In the genomic region with DNA sequence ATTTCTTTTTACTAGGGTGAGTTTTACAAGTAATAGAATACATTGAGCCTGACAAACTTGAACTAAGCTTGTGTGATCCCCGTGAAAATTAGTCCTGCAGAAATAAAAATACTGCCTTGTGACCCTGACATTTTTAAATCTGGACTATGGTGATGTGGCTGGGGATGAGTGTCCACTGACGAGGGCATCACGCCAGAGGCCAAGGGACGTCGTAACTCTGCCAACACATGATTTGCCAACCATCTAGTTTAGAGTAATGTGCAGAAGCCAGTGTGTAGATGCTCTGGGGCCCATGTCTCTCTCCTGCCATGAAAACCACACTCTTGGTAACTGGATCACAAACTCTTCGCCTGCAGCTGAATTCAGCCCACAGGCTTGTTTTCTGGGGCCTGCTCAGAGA, we compare ENCODE assay signal across 23 mouse cellular contexts. TPM values are rescaled to one million over a fixed set of nuclear protein-coding genes. Genes with fewer than 3 reads are reported as not detected.
DNase-seq lines count a peak whose midpoint lies in the region; ATAC-seq and TF ChIP-seq lines count a peak whose summit lies in the region.
"Had no signal": no experiment of that assay in that cellular context is flagged by ENCODE, and none has a peak within 500 bp of the region (broad histone marks: within the 10 kb centered on the region; RNA-seq: fewer than 3 reads in every experiment).

No protein-coding gene starts in this region.

- no peak overlapping the region for H3K9ac ChIP-seq in heart, embryonic 11.5 days (ENCODE audit: low read depth, low read length)
- H3K9ac ChIP-seq: lung, embryonic 14.5 days had no signal

- H3K4me2 ChIP-seq in heart, embryonic 11.5 days: no peak overlapping the region
- H3K4me2 ChIP-seq: liver, embryonic 11.5 days; lung, embryonic 14.5 days had no signal

- H3K36me3 ChIP-seq in heart, embryonic 11.5 days (ENCODE audit: control insufficient read depth, insufficient read depth, low read length): no peaks in the 10 kb centered on the region
- H3K36me3 ChIP-seq: hindbrain, embryonic 10.5 days; midbrain, embryonic 10.5 days had no signal

- H3K9me3 ChIP-seq in heart, embryonic 11.5 days (replicated peaks; ENCODE audit: control insufficient read depth, low read length): no peaks in the 10 kb centered on the region
- H3K9me3 ChIP-seq: hindbrain, embryonic 10.5 days; midbrain, embryonic 10.5 days had no signal

- DNase-seq in heart, adult 18-20 months: peak; percentile 60 to 63
- DNase-seq in adrenal gland, adult 18-20 months (ENCODE audit: low spot score in 2 of 2): peak; percentile 38 to 46
- peak; percentile 86 for DNase-seq in gastrocnemius, adult 2 months
- peak; percentile 48 to 63 for DNase-seq in heart, postnatal 10 days
- no peak for DNase-seq in neural tube, embryonic 10.5 days (ENCODE audit: extremely low spot score, low spot score)
- DNase-seq in frontal cortex, adult 2 months (ENCODE audit: extremely low spot score in 1 of 2, low spot score in 1 of 2): no peak
- DNase-seq in spleen, postnatal 36 days (ENCODE audit: low spot score in 2 of 2): no peak
- DNase-seq: cerebellum, adult 18-20 months; kidney, adult 18-20 months; lung, embryonic 14.5 days; lung, postnatal 4 days; right cerebral cortex, postnatal 25 days had no signal

- 0 out of 2 replicates have a peak, but pooled peaks cover 4% of the 10 kb centered on the region for H3K4me1 ChIP-seq in heart, embryonic 11.5 days (ENCODE audit: control insufficient read depth, insufficient read depth, low read length)
- H3K4me1 ChIP-seq: hindbrain, embryonic 10.5 days; midbrain, embryonic 10.5 days had no signal

- intact Hi-C loops in gastrocnemius, adult 2 months (cut with DNase I): no loop called here
- intact Hi-C loops in heart, postnatal 10 days (cut with DNase I): no loop called here

- no peak for TF ChIP-seq CTCF in gastrocnemius, adult 2 months (IDR thresholded peaks at IDR 0.05)

- H3K4me3 ChIP-seq in heart, embryonic 11.5 days (ENCODE audit: low read depth, low read length): no peak overlapping the region
- no peak overlapping the region for H3K4me3 ChIP-seq in gastrocnemius, adult 2 months
- H3K4me3 ChIP-seq: erythroblast, embryonic 14.5 days; hindbrain, embryonic 10.5 days; midbrain, embryonic 10.5 days had no signal

- H3K27me3 ChIP-seq in heart, embryonic 11.5 days (ENCODE audit: control insufficient read depth, insufficient read depth, low read length): no peaks in the 10 kb centered on the region

- WGBS in heart, embryonic 11.5 days (ENCODE audit: insufficient replicate concordance): 76% methylated on average over 6 of the region's 6 CpGs

- no peak for ATAC-seq in heart, embryonic 11.5 days (replicated peaks; ENCODE audit: insufficient number of reproducible peaks, low FRiP score, low TSS enrichment)
- ATAC-seq: forebrain, embryonic 14.5 days had no signal

- no peak overlapping the region for H3K27ac ChIP-seq in heart, embryonic 11.5 days (ENCODE audit: low read depth, low read length)
- H3K27ac ChIP-seq in gastrocnemius, adult 2 months: peak overlapping the region; percentile 85
- H3K27ac ChIP-seq: hindbrain, embryonic 10.5 days; midbrain, embryonic 10.5 days had no signal

RNA-seq across cellular contexts. Expression of gene Mlf1, which starts 6.4 kb away (rescaled TPM):
- 100 to 1,000 TPM; 166 to 180 TPM for total RNA-seq in heart, adult 18-20 months (2021)
- 57.9 and 60.7 TPM in 2 replicates for polyA plus RNA-seq in heart, embryonic 11.5 days (2014; fragmentation: Nextera tagmentation; extraction: Ambion mirVana)
- total RNA-seq in adrenal gland, adult 18-20 months (2021): 1 to 10 TPM; 2.0 to 2.1 TPM
- total RNA-seq in gastrocnemius, adult 2 months (2021): 100 to 1,000 TPM; 363 to 411 TPM
- 100 to 1,000 TPM; 441 to 460 TPM for total RNA-seq in heart, postnatal 10 days (2021)
- polyA plus RNA-seq in frontal cortex, adult 2 months (2012; rRNA removed): 1.6 TPM in 2 replicates
- polyA plus RNA-seq: erythroblast, embryonic 14.5 days had no signal

RNA-seq across cellular contexts. Expression of gene Gm17402, which starts 7.5 kb away (rescaled TPM):
- not detected for total RNA-seq in heart, adult 18-20 months (2021)
- not detected in 2 replicates for polyA plus RNA-seq in heart, embryonic 11.5 days (2014; fragmentation: Nextera tagmentation; extraction: Ambion mirVana)
- total RNA-seq in adrenal gland, adult 18-20 months (2021): not detected
- not detected for total RNA-seq in gastrocnemius, adult 2 months (2021)
- not detected for total RNA-seq in heart, postnatal 10 days (2021)
- not detected in 2 replicates for polyA plus RNA-seq in frontal cortex, adult 2 months (2012; rRNA removed)
- total RNA-seq: common myeloid progenitor, adult 5-6 weeks; layer of hippocampus, postnatal 25 days; left cerebral cortex, postnatal 36 days had no signal
- polyA plus RNA-seq: embryonic facial prominence, embryonic 11.5 days; erythroblast, embryonic 14.5 days; forebrain, embryonic 14.5 days; hindbrain, embryonic 10.5 days; liver, embryonic 11.5 days; lung, embryonic 14.5 days; midbrain, embryonic 10.5 days; neural tube, embryonic 14.5 days had no signal

Comparison
In these comparisons a context has a peak if more than half of its experiments do, and no peak if none do; other contexts are left out.
1. DNase-seq: peak in heart, adult 18-20 months (2 of 2), adrenal gland, adult 18-20 months (2 of 2), gastrocnemius, adult 2 months (single experiment) and heart, postnatal 10 days (2 of 2); none in neural tube, embryonic 10.5 days (single experiment), frontal cortex, adult 2 months (0 of 2) and spleen, postnatal 36 days (0 of 2).
2. RNA of gene Mlf1, which starts 6.4 kb away (total RNA-seq): 441 to 460 TPM in heart, postnatal 10 days, 363 to 411 TPM in gastrocnemius, adult 2 months and 166 to 180 TPM in heart, adult 18-20 months; 2.0 to 2.1 TPM in adrenal gland, adult 18-20 months; every median in the first group is over 10 times any median in the second.